Mouse (Mus musculus) liver, adult 2 months (tissue): ENCODE measurements at regions not wholly inside any gene's neighbourhood (a gene's known extent, or its start where the extent isn't known, plus 50 kb on each side); places are given as distances from the start of the nearest gene placed in this dataset.

Experiments used
- CTCF ChIP-seq: fragments of 200-500 bp; IDR thresholded peaks from 2 replicates; pipeline ENCODE4 v1.5.1; 2011; ENCODE audit warnings: low read depth, low read length, control low read depth
- POLR2A ChIP-seq: fragments of 200-500 bp; IDR thresholded peaks from 2 replicates; pipeline ENCODE4 v1.6.1; 2011; ENCODE audit warnings: low read length, control low read depth; ENCODE audit not compliant: insufficient read depth; ENCODE audit errors: extremely low read depth

GRCm38 (mm10) chr1:75652547-75652946 lies 106.5 kb downstream of the Slc4a3 start:
- TF ChIP-seq CTCF (no peak), POLR2A (no peak)
